Mouse (Mus musculus): ENCODE results near the gene Tmem30b.

Tmem30b gene

GRCm38 (mm10) chr12:73516516-73516915 lies 29.7 kb downstream of the Tmem30b start:
- DNase-seq, result no peak

- DNase-seq, result no peak
Observed at GRCm38 (mm10) chr12:73514722-73515121, 31.5 kb downstream of the Tmem30b start.

GRCm38 (mm10) chr12:73513958-73514357 lies 32.2 kb downstream of the Tmem30b start:
- no peak for DNase-seq

- no peak for DNase-seq
Observed at GRCm38 (mm10) chr12:73511467-73512047, 34.6 kb downstream of the Tmem30b start.

GRCm38 (mm10) chr12:73507105-73507504 lies 39.1 kb downstream of the Tmem30b start:
- DNase-seq, result no peak

GRCm38 (mm10) chr12:73506648-73507047 lies 39.5 kb downstream of the Tmem30b start:
- DNase-seq, result no peak

- DNase-seq, result no peak
Observed at GRCm38 (mm10) chr12:73500689-73501326, 45.4 kb downstream of the Tmem30b start.

GRCm38 (mm10) chr12:73495172-73495571 lies 51.0 kb downstream of the Tmem30b start:
- DNase-seq, result no peak

GRCm38 (mm10) chr12:73493929-73494530 lies 52.2 kb downstream of the Tmem30b start:
- DNase-seq, result no peak

Data from cerebellum, postnatal 36 days (tissue).